Mouse (Mus musculus): ENCODE measurements around the gene Slc27a4.

DNA sequence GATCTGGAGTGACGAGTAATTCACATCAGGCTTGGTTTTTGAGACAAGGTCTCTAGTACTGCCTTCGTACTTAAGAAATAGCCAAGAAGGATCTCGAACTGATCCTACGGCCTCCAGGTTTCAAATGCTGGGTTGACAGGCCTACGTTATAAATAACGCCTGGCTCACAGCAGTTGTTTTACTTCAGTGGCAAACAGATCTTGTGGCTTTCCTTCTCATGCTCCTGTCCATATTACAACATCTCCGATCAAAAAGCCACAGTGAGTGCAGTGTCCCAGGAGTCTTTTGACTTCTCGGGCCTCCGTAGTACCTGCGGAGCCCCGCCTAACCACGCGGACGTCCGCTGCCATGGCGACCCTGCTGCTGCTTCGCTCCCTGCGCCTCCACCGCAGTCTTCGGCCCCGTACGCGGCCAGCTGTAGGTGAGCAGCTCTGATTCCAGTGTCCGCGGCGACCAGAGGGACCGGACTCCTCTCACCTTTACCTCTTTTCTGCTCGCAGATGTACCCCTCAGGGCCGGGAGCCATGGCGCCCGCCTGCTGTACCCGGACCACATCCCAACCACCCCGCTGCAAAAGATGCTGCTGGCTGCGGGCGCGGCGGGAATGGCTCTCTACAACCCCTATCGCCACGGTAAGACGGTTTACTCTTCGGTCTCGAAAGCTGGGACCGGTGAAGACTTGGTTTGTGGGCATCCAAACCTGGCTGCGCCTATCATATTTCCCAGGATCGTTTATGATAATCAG is 14.3 kb upstream of the Slc27a4 start, which contains the start of gene Trub2:
- TF ChIP-seq GATA1 (IDR thresholded peaks at IDR 0.05; ENCODE audit: low read length) (no peak), TAL1 (IDR thresholded peaks at IDR 0.05; ENCODE audit: low read length) (no peak)
